8 mouse cellular contexts compared by ENCODE assay signal in genomic region chr10:67547850-67548260, GRCm38 (mm10). TPM values are rescaled to one million over a fixed set of nuclear protein-coding genes. Genes with fewer than 3 reads are reported as not detected.
A peak's percentile ranks its signal among the peaks of the same experiment; 100 is the strongest.
DNase-seq lines count a peak whose midpoint lies in the region; ATAC-seq and TF ChIP-seq lines count a peak whose summit lies in the region.

No protein-coding gene starts in this region.

- no peaks in the 10 kb centered on the region for H3K36me3 ChIP-seq in neural tube, embryonic 11.5 days (ENCODE audit: control insufficient read depth, insufficient read depth, low read length)
- H3K36me3 ChIP-seq in forebrain, embryonic 13.5 days (ENCODE audit: poor library complexity, severe bottlenecking), result 0 out of 2 replicates have a peak, but pooled peaks cover 3% of the 10 kb centered on the region
- H3K36me3 ChIP-seq in intestine, embryonic 14.5 days (ENCODE audit: control insufficient read depth, insufficient read depth, low read length), result peaks cover 16% of the 10 kb centered on the region; the same call in 1 of the 2 replicates
- H3K36me3 ChIP-seq in lung, embryonic 15.5 days, result no peaks in the 10 kb centered on the region
- H3K36me3 ChIP-seq in stomach, postnatal 0 days (ENCODE audit: control insufficient read depth, insufficient read depth, low read length), result no peaks in the 10 kb centered on the region

- no peaks in the 10 kb centered on the region for H3K9me3 ChIP-seq in neural tube, embryonic 11.5 days (ENCODE audit: control insufficient read depth, low read length)
- no peaks in the 10 kb centered on the region for H3K9me3 ChIP-seq in forebrain, embryonic 13.5 days (replicated peaks)
- no peaks in the 10 kb centered on the region for H3K9me3 ChIP-seq in intestine, embryonic 14.5 days (ENCODE audit: control insufficient read depth, low read length)
- H3K9me3 ChIP-seq in lung, embryonic 15.5 days, result no peaks in the 10 kb centered on the region
- no peaks in the 10 kb centered on the region for H3K9me3 ChIP-seq in stomach, postnatal 0 days (ENCODE audit: control insufficient read depth, low read length)

- under 1% methylated on average over 20 of the region's 20 CpGs for WGBS in neural tube, embryonic 11.5 days
- 2% methylated on average over 20 of the region's 20 CpGs for WGBS in forebrain, embryonic 13.5 days
- WGBS in intestine, embryonic 14.5 days, result 2% methylated on average over 20 of the region's 20 CpGs
- WGBS in lung, embryonic 15.5 days, result 0% methylated on average over 20 of the region's 20 CpGs
- WGBS in stomach, postnatal 0 days, result 3% methylated on average over 20 of the region's 20 CpGs

- peak overlapping the region; percentile 83 for H3K4me3 ChIP-seq in neural tube, embryonic 11.5 days (ENCODE audit: low read depth, low read length)
- peak overlapping the region; percentile 86 for H3K4me3 ChIP-seq in forebrain, embryonic 13.5 days
- H3K4me3 ChIP-seq in intestine, embryonic 14.5 days (ENCODE audit: low read depth, low read length), result peak overlapping the region; percentile 92
- H3K4me3 ChIP-seq in lung, embryonic 15.5 days, result peak overlapping the region; percentile 81
- peak overlapping the region; percentile 80 for H3K4me3 ChIP-seq in stomach, postnatal 0 days (ENCODE audit: low read depth, low read length)

- H3K27me3 ChIP-seq in neural tube, embryonic 11.5 days (ENCODE audit: control insufficient read depth, insufficient read depth, low read length), result no peaks in the 10 kb centered on the region
- peaks cover 45% of the 10 kb centered on the region for H3K27me3 ChIP-seq in forebrain, embryonic 13.5 days
- H3K27me3 ChIP-seq in intestine, embryonic 14.5 days (replicated peaks; ENCODE audit: control insufficient read depth, insufficient read depth, low read length), result no peaks in the 10 kb centered on the region
- H3K27me3 ChIP-seq in lung, embryonic 15.5 days, result 0 out of 2 replicates have a peak, but pooled peaks cover 2% of the 10 kb centered on the region
- no peaks in the 10 kb centered on the region for H3K27me3 ChIP-seq in stomach, postnatal 0 days (ENCODE audit: control insufficient read depth, insufficient read depth, low read length)

- peak; percentile 30 for DNase-seq in neural tube, embryonic 11.5 days (ENCODE audit: low spot score)
- no peak for DNase-seq in neural tube, embryonic 10.5 days (ENCODE audit: extremely low spot score, low spot score)
- DNase-seq in adrenal gland, postnatal 14 days, result peak; percentile 55
- DNase-seq in intestine, embryonic 14.5 days (ENCODE audit: low spot score), result peak; percentile 76
- peak; percentile 45 for DNase-seq in stomach, postnatal 0 days (ENCODE audit: low spot score)
- DNase-seq in ovary, postnatal 10 days (ENCODE audit: low spot score), result no peak

- H3K27ac ChIP-seq in neural tube, embryonic 11.5 days (ENCODE audit: low read depth, low read length), result no peak overlapping the region; the same call in 1 of the 2 replicates
- H3K27ac ChIP-seq in forebrain, embryonic 13.5 days, result 0 out of 2 replicates have a peak overlapping the region, but pooled peaks have one; percentile 90
- H3K27ac ChIP-seq in intestine, embryonic 14.5 days (ENCODE audit: low read depth), result no peak overlapping the region; the same call in 1 of the 2 replicates
- H3K27ac ChIP-seq in lung, embryonic 15.5 days, result peak overlapping the region; percentile 93; the same call in 1 of the 2 replicates
- peak overlapping the region; percentile 94 for H3K27ac ChIP-seq in stomach, postnatal 0 days (replicated peaks)

- no peak for TF ChIP-seq EP300 in stomach, postnatal 0 days (optimal IDR thresholded peaks at IDR 0.05)

- no peak for TF ChIP-seq CTCF in stomach, postnatal 0 days (IDR thresholded peaks at IDR 0.05; ENCODE audit: low read depth)

- peak overlapping the region; percentile 97 for H3K4me2 ChIP-seq in neural tube, embryonic 11.5 days (ENCODE audit: low read depth)
- peak overlapping the region; percentile 98 for H3K4me2 ChIP-seq in forebrain, embryonic 13.5 days
- peak overlapping the region; percentile 94 for H3K4me2 ChIP-seq in intestine, embryonic 14.5 days (ENCODE audit: low read length)
- H3K4me2 ChIP-seq in lung, embryonic 15.5 days, result peak overlapping the region; percentile 91
- peak overlapping the region; percentile 98 for H3K4me2 ChIP-seq in stomach, postnatal 0 days (replicated peaks; ENCODE audit: low read depth)

- no peak; the same call in none of the 2 replicates for ATAC-seq in neural tube, embryonic 11.5 days (ENCODE audit: insufficient read depth, low FRiP score, low TSS enrichment)
- ATAC-seq in forebrain, embryonic 13.5 days, result no peak; the same call in 1 of the 2 replicates
- ATAC-seq in intestine, embryonic 14.5 days (replicated peaks; ENCODE audit: low FRiP score, low TSS enrichment, low read depth), result peak; percentile 26; the same call in 1 of the 2 replicates
- peak; percentile 1; the same call in 1 of the 2 replicates for ATAC-seq in lung, embryonic 15.5 days (ENCODE audit: borderline replicate concordance, extremely low read depth, low FRiP score, low TSS enrichment)
- 0 out of 2 replicates have a peak, but pooled peaks have one; percentile 1 for ATAC-seq in stomach, postnatal 0 days (ENCODE audit: low FRiP score, low TSS enrichment)

- peaks cover 14% of the 10 kb centered on the region for H3K4me1 ChIP-seq in neural tube, embryonic 11.5 days (ENCODE audit: control insufficient read depth, insufficient read depth, low read length)
- H3K4me1 ChIP-seq in forebrain, embryonic 13.5 days, result peaks cover 35% of the 10 kb centered on the region
- H3K4me1 ChIP-seq in intestine, embryonic 14.5 days (replicated peaks; ENCODE audit: control insufficient read depth, insufficient read depth, low read length), result peaks cover 22% of the 10 kb centered on the region
- H3K4me1 ChIP-seq in lung, embryonic 15.5 days, result peaks cover 30% of the 10 kb centered on the region
- peaks cover 2% of the 10 kb centered on the region; the same call in 1 of the 2 replicates for H3K4me1 ChIP-seq in stomach, postnatal 0 days (replicated peaks; ENCODE audit: control insufficient read depth, insufficient read depth)

- H3K9ac ChIP-seq in neural tube, embryonic 11.5 days (ENCODE audit: low read length), result peak overlapping the region; percentile 81
- H3K9ac ChIP-seq in forebrain, embryonic 13.5 days, result peak overlapping the region; percentile 86
- peak overlapping the region; percentile 86 for H3K9ac ChIP-seq in intestine, embryonic 14.5 days (ENCODE audit: low read length)
- H3K9ac ChIP-seq in lung, embryonic 15.5 days, result peak overlapping the region; percentile 87
- peak overlapping the region; percentile 91 for H3K9ac ChIP-seq in stomach, postnatal 0 days (ENCODE audit: low read length)

RNA-seq across cellular contexts. Expression of gene Ado, which starts 0.9 kb away (rescaled TPM):
- polyA plus RNA-seq in neural tube, embryonic 11.5 days (2014; fragmentation: Nextera tagmentation; extraction: Ambion mirVana), result 87.2 and 88.8 TPM in 2 replicates
- 24.2 and 25.9 TPM in 2 replicates for total RNA-seq in adrenal gland, postnatal 14 days (2021)
- polyA plus RNA-seq in forebrain, embryonic 13.5 days (2015; fragmentation: Nextera tagmentation; extraction: Ambion mirVana), result 56.1 and 57.2 TPM in 2 replicates
- polyA plus RNA-seq in intestine, embryonic 14.5 days (2014; fragmentation: Nextera tagmentation; extraction: Ambion mirVana), result 63.7 and 69.8 TPM in 2 replicates
- polyA plus RNA-seq in lung, embryonic 15.5 days (2015; fragmentation: Nextera tagmentation; extraction: Ambion mirVana), result 61.5 and 64.6 TPM in 2 replicates
- 23.6 and 24.2 TPM in 2 replicates for polyA plus RNA-seq in stomach, postnatal 0 days (2015; fragmentation: Nextera tagmentation; extraction: Ambion mirVana)

RNA-seq across cellular contexts. Expression of gene Egr2, which starts 12.6 kb away (rescaled TPM):
- polyA plus RNA-seq in neural tube, embryonic 11.5 days (2014; fragmentation: Nextera tagmentation; extraction: Ambion mirVana), result 0.76 and 1.1 TPM in 2 replicates
- total RNA-seq in adrenal gland, postnatal 14 days (2021), result 1.2 and 2.6 TPM in 2 replicates
- 0.08 and 0.10 TPM in 2 replicates for polyA plus RNA-seq in forebrain, embryonic 13.5 days (2015; fragmentation: Nextera tagmentation; extraction: Ambion mirVana)
- 0.22 TPM in 1 of 2 replicates, not detected in the other for polyA plus RNA-seq in intestine, embryonic 14.5 days (2014; fragmentation: Nextera tagmentation; extraction: Ambion mirVana)
- polyA plus RNA-seq in lung, embryonic 15.5 days (2015; fragmentation: Nextera tagmentation; extraction: Ambion mirVana), result 0.34 and 0.57 TPM in 2 replicates
- polyA plus RNA-seq in stomach, postnatal 0 days (2015; fragmentation: Nextera tagmentation; extraction: Ambion mirVana), result 0.34 and 0.58 TPM in 2 replicates

Comparison
In these comparisons a context has a peak if more than half of its experiments do, and no peak if none do; other contexts are left out.
1. DNase-seq: peak in neural tube, embryonic 11.5 days (single experiment), adrenal gland, postnatal 14 days (single experiment), intestine, embryonic 14.5 days (single experiment) and stomach, postnatal 0 days (single experiment); none in neural tube, embryonic 10.5 days (single experiment) and ovary, postnatal 10 days (single experiment).
2. ATAC-seq: peak in intestine, embryonic 14.5 days (single experiment), lung, embryonic 15.5 days (single experiment) and stomach, postnatal 0 days (single experiment); none in neural tube, embryonic 11.5 days (single experiment) and forebrain, embryonic 13.5 days (single experiment).
3. H3K27ac ChIP-seq: peak in forebrain, embryonic 13.5 days (single experiment), lung, embryonic 15.5 days (single experiment) and stomach, postnatal 0 days (single experiment); none in neural tube, embryonic 11.5 days (single experiment) and intestine, embryonic 14.5 days (single experiment).
4. Peak in every context shown above with its lines, with median percentiles within 50 percentile points of each other: H3K4me2 ChIP-seq, H3K4me3 ChIP-seq and H3K9ac ChIP-seq.